Mouse (Mus musculus): ENCODE measurements around the gene Mup2. TPM values are rescaled to one million over a fixed set of nuclear protein-coding genes. Genes with fewer than 3 reads are reported as not detected.
"Not testable (repeated sequence)": the region's sequence is repeated elsewhere in the genome, so short reads cannot be mapped to it uniquely, and the experiment has no call there.

Mup2 gene
- not detected in 2 replicates for polyA plus RNA-seq (2016; fragmentation: Nextera tagmentation; extraction: Ambion mirVana)

- not testable (repeated sequence) for H3K27me3 ChIP-seq (ENCODE audit: low read depth, poor library complexity, severe bottlenecking); H3K36me3 ChIP-seq; H3K4me3 ChIP-seq; DNase-seq (ENCODE audit: low spot score); H3K9me3 ChIP-seq (replicated peaks); H3K4me1 ChIP-seq; H3K27ac ChIP-seq (replicated peaks)
Measured at GRCm38 (mm10) chr4:60154189-60154588, at the start of gene Mup2. Mup2 (minus strand) TSS chr4:60154289.

Other genes with a start within 250 kb of the Mup2 start
- not detected in 2 replicates for gene Slc46a2, start 239.2 kb downstream of the Mup2 start, polyA plus RNA-seq (2016; fragmentation: Nextera tagmentation; extraction: Ambion mirVana)
- not detected in 2 replicates for gene Mup4, start 193.6 kb downstream of the Mup2 start, polyA plus RNA-seq (2016; fragmentation: Nextera tagmentation; extraction: Ambion mirVana)
- not detected in 2 replicates for gene Mup6, start 190.0 kb downstream of the Mup2 start, polyA plus RNA-seq (2016; fragmentation: Nextera tagmentation; extraction: Ambion mirVana)
- gene Mup7, start 83.8 kb downstream of the Mup2 start, polyA plus RNA-seq (2016; fragmentation: Nextera tagmentation; extraction: Ambion mirVana), result not detected in 2 replicates
- gene Mup8, start 68.3 kb upstream of the Mup2 start, polyA plus RNA-seq (2016; fragmentation: Nextera tagmentation; extraction: Ambion mirVana), result not detected in 2 replicates

Measured in midbrain, embryonic 10.5 days (tissue).